Mouse (Mus musculus) thymus, postnatal 4 days (tissue): Measurements from ENCODE around the gene Opcml.

Experiments
- DNase-seq: peaks from one replicate; pipeline ENCODE4 v3.0.0; 2021

Gene Opcml

DNA sequence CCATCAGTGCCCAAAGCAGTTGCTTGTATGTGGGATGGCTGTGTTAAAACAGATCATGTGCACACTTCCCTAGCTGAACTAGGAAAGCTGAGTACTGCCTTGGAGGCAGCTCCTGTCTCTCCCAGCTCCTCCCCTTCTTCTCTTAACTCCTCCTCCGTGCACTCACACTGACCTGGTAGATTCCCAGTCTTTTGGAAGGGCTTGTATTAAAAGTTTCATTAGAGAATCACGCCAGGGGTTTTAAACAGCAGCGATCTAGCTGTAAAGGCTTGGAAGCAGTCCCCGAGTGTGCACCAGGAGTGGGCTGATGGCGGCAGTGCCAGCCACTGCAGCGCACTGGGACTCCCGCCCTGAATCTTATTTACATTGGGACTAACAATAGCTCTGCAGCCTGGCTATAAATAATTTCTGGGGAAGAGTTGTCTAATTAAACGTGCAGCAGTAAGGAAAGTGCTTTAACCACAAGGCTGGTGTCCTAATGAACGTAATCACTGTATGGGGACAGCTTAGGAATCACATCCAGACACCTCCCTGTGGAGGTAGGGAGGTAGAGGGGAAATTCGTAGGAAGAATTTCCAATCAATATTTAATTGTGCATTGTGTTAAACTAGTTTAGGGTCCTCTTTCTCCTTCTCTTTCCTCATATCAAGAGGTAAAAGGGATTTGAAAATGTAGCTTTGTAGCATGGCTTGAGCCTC is 546.1 kb downstream of the Opcml start:
- no peak for DNase-seq

DNA sequence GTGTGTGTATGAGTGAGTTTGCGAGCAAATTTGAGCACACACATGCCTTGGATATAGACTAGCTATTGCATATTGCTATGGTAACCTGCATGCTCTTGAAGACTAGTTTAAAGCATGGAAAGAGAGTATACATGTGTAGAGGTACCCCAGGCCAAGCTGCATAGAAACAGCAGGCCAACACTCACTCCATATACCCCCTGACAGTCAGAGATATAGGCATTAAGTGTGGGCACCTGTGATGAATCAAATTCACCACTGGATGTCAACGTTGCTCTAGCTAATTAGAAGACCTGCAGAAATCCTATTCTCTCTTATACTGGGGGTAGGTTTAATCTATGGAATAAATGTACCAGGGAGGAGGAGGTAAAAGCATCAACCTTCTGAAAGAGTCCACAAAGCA is 547.3 kb downstream of the Opcml start:
- DNase-seq: no peak

DNA sequence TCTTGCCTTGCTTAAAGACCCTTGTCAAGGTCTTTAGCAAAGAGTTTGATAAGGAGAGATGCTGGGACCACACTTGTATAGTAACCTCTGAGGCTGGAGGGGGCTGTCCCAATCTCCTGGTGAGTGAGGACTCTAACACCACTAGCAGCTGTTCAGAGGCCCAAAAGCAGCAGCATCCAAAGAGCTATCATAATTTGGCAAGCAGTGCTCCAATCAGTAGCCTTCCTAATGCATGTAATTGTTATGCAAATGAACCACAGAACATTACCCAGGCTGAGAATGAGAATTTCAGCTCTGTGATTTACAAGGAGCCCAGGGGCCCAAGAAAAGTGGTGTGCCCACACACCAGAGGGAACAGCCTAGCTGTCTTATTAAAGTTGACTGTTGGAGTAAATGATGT is 564.4 kb downstream of the Opcml start:
- no peak for DNase-seq

DNA sequence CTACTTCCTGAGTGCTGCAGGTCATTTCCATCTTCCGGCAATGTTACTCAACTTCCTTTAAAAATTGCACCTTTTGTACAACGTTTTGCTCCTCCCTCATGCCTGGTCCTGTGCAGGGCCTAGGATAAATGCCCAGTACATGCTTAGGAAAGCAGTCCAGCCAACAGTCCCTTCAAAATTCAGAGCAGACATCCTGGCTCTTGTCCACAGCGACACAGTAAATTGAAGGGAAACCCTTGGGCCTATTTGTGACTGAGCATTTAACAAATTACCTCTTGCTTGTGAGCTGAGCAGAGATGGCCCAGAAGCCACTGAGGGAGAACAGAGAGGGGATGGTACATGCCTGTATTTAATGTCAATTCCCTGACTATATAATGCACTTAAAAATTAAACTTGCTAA is 567.4 kb downstream of the Opcml start:
- DNase-seq: no peak

DNA sequence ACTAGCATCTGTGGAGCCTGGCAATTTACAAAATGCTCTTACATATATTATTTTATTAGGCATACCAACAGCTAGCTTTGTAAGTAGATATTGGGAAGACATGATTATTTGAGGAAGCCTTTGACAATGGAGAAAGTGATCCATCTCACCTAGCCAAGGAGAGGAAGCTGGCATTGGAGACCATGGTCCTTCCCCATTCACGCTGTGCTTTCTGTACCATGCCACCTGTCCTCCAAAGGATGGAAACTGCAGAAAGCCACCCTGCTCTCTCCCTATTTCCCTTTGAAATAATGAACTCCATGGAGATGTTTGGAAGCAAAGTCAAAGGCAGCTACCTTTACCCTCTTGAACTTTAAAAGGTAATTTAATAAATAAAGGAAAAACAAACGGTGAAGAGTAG is 570.1 kb downstream of the Opcml start:
- no peak for DNase-seq

DNA sequence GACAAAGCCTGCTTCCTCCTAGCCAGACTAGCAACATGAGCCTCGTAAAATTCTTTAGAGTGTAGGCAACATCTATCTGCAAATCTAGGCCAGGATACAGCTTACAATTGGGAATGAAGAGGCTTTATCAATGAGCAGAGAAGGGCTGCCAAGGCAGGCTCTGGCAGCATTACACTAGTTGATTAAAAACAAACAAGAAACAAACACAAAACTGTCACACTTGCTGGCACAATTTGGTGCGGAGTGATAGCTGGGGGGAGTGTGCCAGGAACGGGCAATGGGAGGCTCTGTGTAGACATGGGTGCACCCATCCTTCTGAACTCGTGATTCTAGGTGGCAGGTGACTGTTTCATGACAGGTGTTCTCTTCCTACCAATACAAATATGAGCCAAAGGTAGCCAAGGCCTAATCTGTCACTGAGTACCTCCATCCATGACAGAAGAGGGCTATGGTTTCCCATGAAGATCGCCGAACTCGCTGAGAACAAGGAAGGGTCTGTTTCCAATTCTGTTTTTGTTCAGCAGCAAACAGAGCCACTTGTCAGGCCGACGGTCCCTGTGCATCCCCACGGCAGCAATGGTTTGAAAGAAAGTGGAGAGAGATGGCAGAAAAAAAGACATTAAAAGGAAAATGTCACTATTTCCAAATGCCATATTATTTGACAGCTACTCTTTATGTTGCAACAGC is 574.0 kb downstream of the Opcml start:
- DNase-seq: no peak

DNA sequence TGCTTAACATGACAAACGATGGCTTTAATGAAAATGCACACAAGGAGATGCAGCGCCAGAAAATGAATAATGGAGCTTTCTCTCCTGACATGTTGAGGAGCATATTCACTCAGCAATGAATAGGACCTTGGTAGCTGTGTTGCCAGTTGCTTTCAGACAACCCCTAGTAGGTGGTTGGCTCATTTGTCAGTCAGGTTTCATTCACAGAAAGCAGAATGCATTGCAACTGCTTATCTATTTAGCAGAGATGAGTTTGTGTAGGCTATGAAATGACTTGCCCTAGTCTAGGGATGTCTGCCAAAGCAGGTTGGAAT is 574.5 kb downstream of the Opcml start:
- DNase-seq: no peak

DNA sequence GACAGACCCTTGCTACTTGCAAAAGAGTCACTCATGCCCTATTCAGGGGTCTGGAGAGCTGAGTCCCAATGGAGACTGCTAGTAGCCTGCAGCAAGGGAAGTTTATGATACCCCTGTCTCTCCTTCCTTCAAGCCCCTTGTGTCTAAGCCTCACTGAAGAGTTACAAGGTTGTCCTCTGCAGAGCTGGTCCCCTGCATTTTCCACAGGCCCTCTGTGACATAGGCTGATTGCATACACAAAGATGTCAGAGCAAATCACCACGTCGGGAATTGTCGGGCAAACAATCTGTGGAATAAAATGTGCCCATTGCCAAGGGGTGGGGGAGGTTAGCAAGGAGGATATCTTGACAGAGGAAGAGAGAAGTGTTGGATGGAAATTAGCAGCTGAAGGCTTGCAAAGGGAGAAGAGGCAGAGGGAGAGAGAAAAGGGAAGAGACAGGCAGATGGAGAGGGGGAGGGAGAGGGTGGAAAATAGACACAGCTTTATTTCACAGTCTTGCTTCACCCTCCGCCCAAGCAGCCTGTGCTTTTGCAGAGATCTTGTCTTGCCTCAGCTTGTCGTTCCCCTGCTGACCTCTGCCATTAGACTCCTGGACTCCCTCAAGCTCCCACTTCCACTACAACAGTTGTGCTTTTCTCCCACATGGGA is 596.1 kb downstream of the Opcml start:
- no peak for DNase-seq

DNA sequence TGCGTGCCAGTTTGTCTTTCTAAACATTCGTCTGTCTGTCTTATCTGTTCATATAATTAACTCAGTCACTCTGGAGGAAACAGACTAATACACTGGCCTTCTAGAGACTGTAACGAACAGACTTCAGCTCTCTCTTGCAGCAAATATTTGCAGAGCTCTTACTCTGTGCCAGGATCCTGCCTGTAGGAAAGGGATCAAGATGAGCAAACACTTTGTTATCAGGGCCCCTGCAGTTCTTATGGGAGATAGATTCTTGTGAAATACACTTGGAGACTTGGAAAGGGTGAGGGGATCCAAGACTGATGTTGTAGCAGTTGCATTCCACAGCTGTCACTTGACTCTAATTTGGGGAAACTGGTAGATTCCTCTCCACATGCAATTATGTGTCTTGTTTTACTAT is 604.6 kb downstream of the Opcml start:
- DNase-seq: no peak

DNA sequence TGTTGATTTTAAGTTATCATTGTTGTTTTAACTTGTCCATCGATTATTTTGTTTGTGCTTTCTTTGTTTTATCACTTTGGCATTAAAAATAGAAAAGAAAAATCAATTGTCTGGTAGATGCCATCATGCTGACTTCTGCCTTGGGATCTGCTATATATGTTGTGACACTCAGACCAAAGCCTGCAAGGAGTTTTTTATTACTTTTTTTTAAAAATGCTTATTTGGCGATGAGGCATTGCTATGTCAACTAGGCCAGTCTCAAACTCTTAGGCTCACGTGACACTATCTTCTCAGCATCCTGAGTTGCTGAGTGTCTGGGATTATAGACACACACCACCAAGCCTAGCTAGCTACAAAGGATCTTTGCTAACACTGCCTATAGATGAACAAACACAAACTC is 605.1 kb downstream of the Opcml start:
- no peak for DNase-seq

DNA sequence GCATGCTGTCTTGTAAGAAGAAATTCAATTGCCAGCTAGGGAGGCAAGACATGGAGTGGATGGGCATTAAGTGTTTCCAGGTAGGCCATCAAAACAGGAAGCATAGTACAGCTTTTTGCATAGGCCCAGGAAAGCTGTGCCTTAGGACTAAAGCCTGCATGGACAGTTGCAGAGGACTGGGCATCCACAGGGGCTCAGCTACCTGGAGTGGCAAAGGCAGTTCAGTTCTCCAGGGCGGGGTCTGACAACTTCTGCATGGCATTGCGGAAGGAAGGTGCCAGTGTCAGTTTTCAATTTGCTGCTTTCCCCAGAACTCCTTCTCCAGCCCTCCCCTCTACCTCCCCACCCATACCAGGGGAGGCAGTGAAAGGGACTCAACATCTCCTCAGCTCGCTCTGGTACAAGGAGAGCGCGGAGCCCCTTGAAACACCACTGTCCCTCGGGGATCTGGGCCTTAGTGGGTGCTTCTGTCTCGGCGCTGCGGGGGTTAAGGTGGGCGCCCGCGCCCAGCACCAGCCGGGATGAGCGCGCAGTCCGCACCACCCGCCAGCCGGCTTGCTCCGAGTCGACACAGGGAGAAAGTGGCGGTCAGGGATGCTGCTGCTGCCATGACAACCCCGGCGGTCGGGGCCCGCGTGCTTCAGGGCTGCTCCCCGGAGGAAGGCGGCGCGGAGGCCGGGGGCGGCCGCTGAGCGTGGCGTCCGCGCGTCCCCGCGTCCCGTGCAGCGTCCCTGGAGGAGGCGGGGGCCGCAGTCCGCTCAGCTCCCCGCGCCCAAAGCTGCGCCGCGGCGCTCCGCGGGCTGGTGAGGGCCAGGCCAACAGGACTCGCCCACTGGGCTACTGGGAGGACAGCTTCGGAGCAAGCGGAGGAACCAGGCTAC is 612.4 kb downstream of the Opcml start:
- DNase-seq: peak; percentile 8

DNA sequence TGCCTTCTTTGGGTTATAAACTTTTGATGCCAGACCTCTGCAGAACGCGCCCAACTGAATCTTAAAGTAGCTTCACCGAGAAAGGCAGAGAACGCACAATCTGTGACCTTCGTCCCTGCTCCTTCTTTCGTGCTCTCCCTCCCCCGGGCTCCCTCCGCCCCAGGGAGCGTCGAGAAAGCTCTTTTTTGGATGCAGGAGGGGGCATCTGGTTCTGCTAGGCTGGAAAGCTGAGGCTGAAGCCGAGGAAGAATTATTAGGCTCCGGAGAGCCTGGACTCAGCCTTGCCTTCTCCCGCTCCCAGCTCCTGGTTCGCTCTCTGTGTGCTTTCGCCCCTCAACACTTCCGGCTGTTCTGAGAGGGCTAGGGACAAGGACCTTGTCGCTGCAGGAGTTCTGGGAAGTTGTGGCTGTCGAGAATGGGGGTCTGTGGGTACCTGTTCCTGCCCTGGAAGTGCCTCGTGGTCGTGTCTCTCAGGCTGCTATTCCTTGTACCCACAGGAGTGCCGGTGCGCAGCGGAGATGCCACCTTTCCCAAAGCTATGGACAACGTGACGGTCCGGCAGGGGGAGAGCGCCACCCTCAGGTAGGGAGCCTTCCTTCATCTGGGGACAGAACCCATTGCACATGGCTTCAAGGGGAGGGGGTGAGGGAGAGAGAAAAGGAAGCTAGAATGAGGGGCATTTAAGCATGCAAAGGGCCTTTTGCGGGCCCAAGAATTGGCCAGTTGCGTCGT is 613.4 kb downstream of the Opcml start:
- peak; percentile 8 for DNase-seq

DNA sequence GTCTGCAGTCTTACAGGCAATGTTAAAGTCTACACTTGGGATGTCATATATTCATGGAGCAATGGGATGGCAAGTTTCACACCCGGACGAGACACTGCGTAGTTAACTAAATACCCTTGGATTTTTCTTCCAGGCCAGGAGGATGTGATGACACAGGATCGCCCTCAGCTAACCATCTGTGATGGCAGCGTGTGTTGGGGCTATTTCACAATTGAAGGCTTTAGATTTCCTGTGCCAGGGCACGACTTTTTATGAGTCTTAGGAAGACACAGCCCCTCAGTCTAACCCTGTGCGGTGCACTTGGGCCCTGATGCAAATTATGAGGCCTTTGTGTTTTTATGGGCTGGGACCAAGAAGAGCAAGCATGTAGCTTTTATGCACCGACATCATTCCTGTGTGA is 614.0 kb downstream of the Opcml start:
- no peak for DNase-seq

DNA sequence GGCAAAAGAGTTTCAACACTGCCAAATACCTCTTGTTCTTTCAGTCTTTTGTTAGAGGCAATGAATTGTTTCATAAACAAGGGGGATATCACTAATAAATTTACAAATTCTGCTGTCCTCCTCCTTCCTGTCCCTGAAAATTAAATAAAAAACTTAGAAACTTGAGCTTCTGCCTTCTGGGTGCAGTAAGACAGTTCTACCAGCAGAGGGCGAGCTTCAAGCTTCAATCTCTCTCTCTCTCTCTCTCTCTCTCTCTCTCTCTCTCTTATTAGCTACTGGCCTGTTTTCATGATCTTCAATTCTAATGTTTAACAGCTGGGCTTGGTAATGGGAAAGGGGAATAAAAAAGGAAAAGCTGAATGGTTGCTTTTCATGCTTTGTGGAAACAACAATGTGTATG is 615.2 kb downstream of the Opcml start:
- DNase-seq: peak; percentile 12

DNA sequence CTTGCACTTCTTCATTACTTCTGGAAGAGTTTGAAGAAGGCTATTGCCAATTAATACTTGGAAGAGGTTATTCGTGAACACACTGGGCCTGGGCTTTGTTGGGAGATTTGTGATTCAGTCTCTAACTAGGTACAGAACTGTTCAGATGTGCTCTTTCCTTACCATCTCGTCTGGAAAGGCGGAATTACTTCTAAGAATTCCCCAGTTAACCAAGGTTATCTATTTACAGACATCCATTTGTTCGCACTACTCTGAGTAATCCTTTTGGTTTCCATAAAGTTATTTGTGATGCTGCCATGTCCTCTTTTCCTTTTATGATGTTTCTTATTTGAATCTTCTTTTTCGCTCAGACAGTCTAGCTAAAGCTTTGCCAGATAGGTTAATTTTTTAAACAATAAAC is 630.2 kb downstream of the Opcml start:
- no peak for DNase-seq

DNA sequence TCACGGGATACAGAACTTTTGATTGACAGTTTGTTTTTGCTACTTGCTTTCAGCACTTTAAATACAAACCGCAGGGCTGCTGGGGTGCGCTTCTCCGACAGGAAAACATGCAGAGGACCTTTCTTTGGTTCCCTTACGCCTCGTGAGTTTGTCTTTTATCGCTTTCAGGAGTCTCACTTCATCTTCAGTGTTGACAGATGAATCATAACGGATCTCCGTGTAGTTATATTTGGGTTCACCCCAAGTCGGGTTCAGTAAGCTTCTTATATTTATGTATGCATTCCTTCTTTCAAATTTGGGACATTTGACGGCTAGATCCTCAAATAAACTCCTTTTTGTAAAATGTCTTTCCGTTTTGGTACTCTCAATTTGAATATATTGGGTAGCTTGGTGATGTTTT is 632.8 kb downstream of the Opcml start:
- no peak for DNase-seq

DNA sequence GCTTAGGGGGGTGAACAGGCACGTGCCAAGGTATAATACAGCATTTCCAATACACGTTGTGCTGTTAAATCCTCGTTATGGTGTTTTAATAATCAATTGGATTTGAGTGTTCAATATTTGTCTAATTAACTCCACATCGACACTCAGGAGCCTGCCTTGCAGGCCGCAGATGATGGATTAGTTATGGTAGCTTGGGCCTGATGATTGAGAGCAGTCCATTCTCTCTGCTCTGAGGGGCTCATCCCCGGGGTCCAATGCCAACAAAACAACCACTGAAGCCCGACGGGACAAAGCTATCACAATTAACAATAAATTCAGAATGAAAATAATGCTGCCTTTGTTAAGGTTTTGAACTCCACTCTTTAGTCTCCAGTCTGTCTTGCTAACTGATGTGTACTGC is 641.6 kb downstream of the Opcml start:
- DNase-seq: no peak

DNA sequence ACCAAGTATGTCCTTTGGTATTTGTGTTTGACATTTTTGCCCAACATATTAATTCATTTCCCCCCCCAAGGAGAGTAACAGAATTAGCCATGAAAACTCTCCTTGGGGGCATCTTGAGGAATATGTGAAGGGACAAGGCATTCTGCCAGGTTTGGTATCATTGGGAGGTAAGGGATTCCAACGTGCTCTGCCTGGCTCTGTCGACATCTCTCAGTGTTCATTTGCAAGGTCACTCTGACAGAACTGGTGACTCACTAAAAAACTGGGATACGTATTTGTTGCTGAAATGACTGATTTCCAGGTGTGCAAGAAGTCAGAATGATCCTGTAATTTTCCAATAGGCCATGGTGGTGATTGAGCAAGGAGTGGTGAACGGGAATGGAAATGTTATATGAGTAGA is 648.2 kb downstream of the Opcml start:
- DNase-seq: no peak

DNA sequence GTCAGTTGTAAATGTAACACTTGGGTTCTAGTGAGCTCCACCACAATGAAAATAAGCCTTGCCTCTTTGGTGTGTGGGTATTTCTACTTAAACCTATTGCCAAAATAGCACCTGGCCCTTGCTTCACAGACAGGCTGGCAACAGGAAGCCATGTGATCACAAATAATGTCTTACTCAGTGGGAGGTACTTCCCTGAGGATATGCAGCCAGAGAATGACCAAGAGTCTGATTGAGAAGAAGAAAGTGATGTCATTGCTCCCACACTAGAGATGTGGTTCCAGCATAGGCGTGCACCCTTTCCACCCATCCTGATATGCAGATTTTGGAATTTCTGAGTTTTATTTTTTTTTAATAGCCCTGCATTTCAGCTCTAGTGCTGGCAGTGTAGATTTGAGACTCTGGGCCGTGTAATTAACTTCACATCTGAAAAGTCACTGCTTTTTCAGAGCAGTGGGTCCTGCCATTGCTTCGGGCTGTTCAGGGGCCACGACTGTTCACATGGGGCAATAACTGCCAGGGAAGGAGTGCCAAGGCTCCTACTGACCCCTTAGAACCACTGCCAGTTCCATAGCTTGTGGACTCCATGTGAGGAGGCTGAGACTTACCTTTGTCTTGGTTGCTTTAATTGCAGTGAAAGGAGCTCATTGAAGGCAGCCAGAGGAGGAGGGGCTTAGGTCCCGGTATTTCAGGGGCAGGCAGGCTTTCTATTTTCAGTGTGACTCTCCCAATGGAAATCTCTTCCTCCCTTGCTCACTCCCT is 649.0 kb downstream of the Opcml start:
- no peak for DNase-seq

DNA sequence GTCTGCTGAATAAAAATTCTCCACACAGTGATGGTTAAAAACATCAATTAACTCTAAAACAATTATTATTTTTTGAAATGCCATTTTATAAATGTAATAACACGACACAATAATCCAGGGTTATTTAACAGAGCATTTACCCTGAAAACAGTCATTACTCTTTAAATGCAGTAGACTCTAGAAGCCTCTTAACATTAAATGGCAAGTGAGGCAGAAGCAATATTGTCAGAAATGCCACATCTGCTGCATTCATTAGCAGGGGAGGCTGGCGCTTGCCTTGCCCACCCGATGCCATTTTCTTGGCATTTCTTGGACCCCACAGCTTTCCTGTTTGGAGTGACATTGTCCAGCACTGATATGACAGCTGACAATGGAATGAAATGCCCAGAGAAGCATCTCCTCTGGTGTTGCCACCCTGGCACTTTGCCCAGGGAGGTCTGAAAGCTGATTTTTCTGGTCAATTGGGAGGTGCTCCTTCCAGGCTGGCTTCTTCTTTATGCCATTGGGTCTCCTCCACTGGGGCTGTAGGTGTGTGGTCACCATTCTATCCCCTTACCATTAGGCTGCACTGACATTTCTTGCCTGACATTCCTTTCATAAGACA is 649.7 kb downstream of the Opcml start:
- no peak for DNase-seq

DNA sequence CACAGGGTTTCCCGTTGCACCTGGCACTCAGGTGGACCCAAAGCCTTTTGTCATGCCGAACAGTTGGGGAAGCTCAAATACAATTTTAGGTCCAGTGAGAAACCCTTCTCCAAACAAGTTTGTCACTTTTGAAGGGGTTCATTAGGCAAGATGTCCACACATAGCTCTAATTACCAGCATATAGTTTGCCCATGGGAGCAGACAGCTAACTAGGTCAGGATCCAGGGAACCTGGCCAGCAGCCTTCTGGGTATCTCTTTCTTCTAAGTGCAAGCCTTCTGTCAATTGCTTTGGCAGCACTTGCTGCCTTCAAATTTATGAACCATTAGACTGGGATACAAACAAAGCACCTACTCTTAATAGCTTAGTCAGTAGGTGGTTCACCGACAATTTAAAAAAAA is 653.9 kb downstream of the Opcml start:
- DNase-seq: no peak

DNA sequence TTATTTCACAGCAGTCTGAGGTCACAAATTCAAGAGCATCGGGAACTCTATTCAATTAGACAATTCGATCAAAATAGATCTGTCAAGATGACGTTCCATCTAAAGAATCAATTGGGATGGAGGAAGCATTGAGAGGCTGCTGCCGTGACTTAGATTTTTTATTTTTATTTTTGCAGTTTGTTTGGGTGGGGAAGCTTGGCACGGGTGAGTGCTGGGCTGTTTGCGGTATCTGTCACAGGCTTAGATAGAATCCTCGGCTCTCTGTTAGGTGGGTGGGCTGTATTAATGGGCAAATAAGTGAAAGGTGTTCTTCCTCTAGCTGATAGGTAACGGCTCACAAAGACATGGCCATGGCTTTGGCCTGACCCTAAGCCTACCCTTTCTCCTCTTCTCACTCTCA is 654.4 kb downstream of the Opcml start:
- DNase-seq: no peak
